Mouse (Mus musculus) CD8-positive naive resting alpha-beta T cell, adult 2 months (primary cell): Measurements from ENCODE around the gene Akr1b3.
"Not testable (repeated sequence)": the region's sequence is repeated elsewhere in the genome, so short reads cannot be mapped to it uniquely, and the experiment has no call there.

ENCODE experiments used
- DNase-seq, 2 experiments: peaks; one replicate each; pipeline ENCODE4 v3.0.0; 2022; ENCODE audit warnings: low read depth in 2 of 2, low spot score in 2 of 2

Gene Akr1b3

GRCm38 (mm10) chr6:34316854-34317771 is at the start of gene Akr1b3:
Akr1b3 (minus strand) TSS chr6:34317478.
- peak; percentile 83 for DNase-seq

GRCm38 (mm10) chr6:34364217-34365136 is 47.2 kb upstream of the Akr1b3 start:
- DNase-seq = no peak

GRCm38 (mm10) chr6:34355841-34356240 is 38.6 kb upstream of the Akr1b3 start:
- no peak for DNase-seq

- DNase-seq = no peak
Measured at GRCm38 (mm10) chr6:34355349-34355747, 38.1 kb upstream of the Akr1b3 start.

- no peak for DNase-seq
Measured at GRCm38 (mm10) chr6:34354354-34355348, 37.4 kb upstream of the Akr1b3 start.

- no peak for DNase-seq
Measured at GRCm38 (mm10) chr6:34353658-34354353, 36.5 kb upstream of the Akr1b3 start, which contains the start of gene Akr1b8. Akr1b8 (plus strand) TSS chr6:34354119.

GRCm38 (mm10) chr6:34352401-34352800 is 35.1 kb upstream of the Akr1b3 start:
- no peak for DNase-seq

- DNase-seq = not testable (repeated sequence)
Measured at GRCm38 (mm10) chr6:34351481-34351880, 34.2 kb upstream of the Akr1b3 start.

- DNase-seq = no peak
Measured at GRCm38 (mm10) chr6:34350037-34350699, 32.9 kb upstream of the Akr1b3 start.

GRCm38 (mm10) chr6:34346096-34346898 is 29.0 kb upstream of the Akr1b3 start:
- DNase-seq = peak; percentile 60 to 70

- no peak for DNase-seq
Measured at GRCm38 (mm10) chr6:34344935-34345334, 27.7 kb upstream of the Akr1b3 start.

GRCm38 (mm10) chr6:34344135-34344850 is 27.0 kb upstream of the Akr1b3 start:
- DNase-seq = no peak

GRCm38 (mm10) chr6:34343426-34343825 is 26.1 kb upstream of the Akr1b3 start:
- no peak for DNase-seq

- DNase-seq = no peak
Measured at GRCm38 (mm10) chr6:34342476-34342875, 25.2 kb upstream of the Akr1b3 start.

- DNase-seq = no peak
Measured at GRCm38 (mm10) chr6:34341991-34342390, 24.7 kb upstream of the Akr1b3 start.

GRCm38 (mm10) chr6:34337799-34338198 is 20.5 kb upstream of the Akr1b3 start:
- no peak for DNase-seq

GRCm38 (mm10) chr6:34334673-34335072 is 17.4 kb upstream of the Akr1b3 start:
- DNase-seq = no peak

- DNase-seq = not testable (repeated sequence)
Measured at GRCm38 (mm10) chr6:34331804-34332203, 14.5 kb upstream of the Akr1b3 start.
